In genomic region chr11:53285885-53286284, GRCm38 (mm10) we compare ENCODE assay signal across 27 mouse cellular contexts.
"Had no signal": no experiment of that assay in that cellular context is flagged by ENCODE, and none has a peak within 500 bp of the region (broad histone marks: within the 10 kb centered on the region; RNA-seq: fewer than 3 reads in every experiment).

No protein-coding gene starts in this region.

- ATAC-seq: forebrain, embryonic 13.5 days; forebrain, embryonic 14.5 days; forebrain, embryonic 15.5 days; forebrain, embryonic 16.5 days; forebrain, postnatal 0 days had no signal

- H3K9me3 ChIP-seq: embryonic facial prominence, embryonic 10.5 days; embryonic facial prominence, embryonic 12.5 days; embryonic facial prominence, embryonic 13.5 days; embryonic facial prominence, embryonic 15.5 days; forebrain, embryonic 10.5 days; forebrain, embryonic 12.5 days; forebrain, embryonic 13.5 days; forebrain, embryonic 15.5 days; heart, embryonic 10.5 days had no signal

- H3K9ac ChIP-seq: embryonic facial prominence, embryonic 12.5 days; embryonic facial prominence, embryonic 13.5 days; embryonic facial prominence, embryonic 15.5 days; forebrain, embryonic 12.5 days; forebrain, embryonic 13.5 days; forebrain, embryonic 15.5 days; forebrain, postnatal 0 days had no signal

- DNase-seq: cerebellum, adult 9-10 months; cerebellum, adult 9-11 months; cerebellum, postnatal 10 days; cerebellum, postnatal 14 days; cerebellum, postnatal 25 days; cerebellum, postnatal 36 days; embryo, embryonic 11 days; forebrain, postnatal 0 days; gastrocnemius, adult 2 months; gastrocnemius, postnatal 10 days; gastrocnemius, postnatal 14 days; gastrocnemius, postnatal 25 days; gastrocnemius, postnatal 36 days; heart, adult 11 months; heart, adult 2 months had no signal

- H3K27ac ChIP-seq: embryonic facial prominence, embryonic 10.5 days; embryonic facial prominence, embryonic 12.5 days; embryonic facial prominence, embryonic 13.5 days; embryonic facial prominence, embryonic 15.5 days; forebrain, embryonic 10.5 days; forebrain, embryonic 12.5 days; forebrain, embryonic 13.5 days; forebrain, embryonic 15.5 days; gastrocnemius, adult 2 months; heart, adult 2 months; heart, embryonic 10.5 days had no signal

- H3K4me1 ChIP-seq: embryonic facial prominence, embryonic 10.5 days; embryonic facial prominence, embryonic 12.5 days; embryonic facial prominence, embryonic 13.5 days; embryonic facial prominence, embryonic 15.5 days; forebrain, embryonic 10.5 days; forebrain, embryonic 12.5 days; forebrain, embryonic 13.5 days; forebrain, embryonic 15.5 days; heart, embryonic 10.5 days had no signal

- H3K4me2 ChIP-seq: embryonic facial prominence, embryonic 12.5 days; embryonic facial prominence, embryonic 13.5 days; embryonic facial prominence, embryonic 15.5 days; forebrain, embryonic 12.5 days; forebrain, embryonic 13.5 days; forebrain, embryonic 15.5 days had no signal

- H3K27me3 ChIP-seq: embryonic facial prominence, embryonic 12.5 days; embryonic facial prominence, embryonic 13.5 days; embryonic facial prominence, embryonic 15.5 days; forebrain, embryonic 12.5 days; forebrain, embryonic 13.5 days; forebrain, embryonic 15.5 days had no signal

- H3K4me3 ChIP-seq: embryonic facial prominence, embryonic 10.5 days; embryonic facial prominence, embryonic 12.5 days; embryonic facial prominence, embryonic 13.5 days; embryonic facial prominence, embryonic 15.5 days; erythroblast, embryonic 14.5 days; forebrain, embryonic 10.5 days; forebrain, embryonic 12.5 days; forebrain, embryonic 13.5 days; forebrain, embryonic 15.5 days; gastrocnemius, adult 2 months; heart, adult 2 months; heart, embryonic 10.5 days had no signal
